Mouse (Mus musculus): Measurements from ENCODE around the gene Pth. TPM values are rescaled to one million over a fixed set of nuclear protein-coding genes. Genes with fewer than 3 reads are reported as not detected.

Gene Pth
- not detected in 2 replicates for polyA plus RNA-seq (2015; fragmentation: Nextera tagmentation; extraction: Ambion mirVana)

GRCm38 (mm10) chr7:113388470-113388869 lies at the start of gene Pth:
Gene Pth (minus strand): TSS chr7:113388570.
- Histone ChIP-seq H3K9me3 (ENCODE audit: control insufficient read depth) (no peaks in the 10 kb centered on the region), H3K36me3 (ENCODE audit: control insufficient read depth, insufficient read depth) (no peaks in the 10 kb centered on the region), H3K27me3 (replicated peaks; ENCODE audit: control insufficient read depth, insufficient read depth, low read length) (no peaks in the 10 kb centered on the region), H3K9ac (ENCODE audit: low read depth, low read length) (no peak within 1 kb of the TSS), H3K27ac (ENCODE audit: low read depth, low read length) (no peak within 1 kb of the TSS), H3K4me1 (replicated peaks; ENCODE audit: control insufficient read depth, insufficient read depth, low read length) (no peaks in the 10 kb centered on the region), H3K4me3 (ENCODE audit: low read depth, low read length) (no peak within 1 kb of the TSS), H3K4me2 (replicated peaks; ENCODE audit: low read depth) (no peak within 1 kb of the TSS)
- WGBS: 84% methylated on average over 2 of the region's 2 CpGs
- TF ChIP-seq CTCF (IDR thresholded peaks at IDR 0.05; ENCODE audit: low read depth): no peak
- ATAC-seq: no peak

DNA sequence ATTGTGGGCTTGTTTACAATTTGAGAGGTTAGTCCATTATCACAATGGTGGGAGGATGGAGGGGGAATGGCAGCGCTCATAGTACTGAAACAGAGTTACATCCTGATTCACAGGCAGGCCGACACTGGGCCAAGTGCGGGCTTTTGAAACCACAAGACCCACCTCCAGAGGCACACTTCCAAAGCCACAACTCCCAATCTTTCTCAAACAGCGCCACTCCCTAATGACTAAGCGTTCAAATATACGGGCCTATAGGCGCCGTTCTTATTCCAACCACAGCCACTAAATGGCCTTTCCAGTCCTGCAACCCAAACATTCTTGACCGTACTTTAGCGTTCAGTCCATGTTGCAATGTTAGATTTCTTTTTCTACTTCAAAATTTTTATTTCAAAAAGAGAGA lies 47.9 kb upstream of the Pth start:
- Histone ChIP-seq H3K4me2 (replicated peaks; ENCODE audit: low read depth) (no peak overlapping the region), H3K27ac (ENCODE audit: low read depth, low read length) (no peak overlapping the region), H3K4me3 (ENCODE audit: low read depth, low read length) (no peak overlapping the region), H3K36me3 (ENCODE audit: control insufficient read depth, insufficient read depth) (no peaks in the 10 kb centered on the region), H3K27me3 (replicated peaks; ENCODE audit: control insufficient read depth, insufficient read depth, low read length) (no peaks in the 10 kb centered on the region), H3K9ac (ENCODE audit: low read depth, low read length) (no peak overlapping the region), H3K9me3 (ENCODE audit: control insufficient read depth) (no peaks in the 10 kb centered on the region), H3K4me1 (replicated peaks; ENCODE audit: control insufficient read depth, insufficient read depth, low read length) (no peaks in the 10 kb centered on the region)
- WGBS: 78% methylated on average over 10 of the region's 10 CpGs
- TF ChIP-seq CTCF (IDR thresholded peaks at IDR 0.05; ENCODE audit: low read depth): no peak
- ATAC-seq: no peak

DNA sequence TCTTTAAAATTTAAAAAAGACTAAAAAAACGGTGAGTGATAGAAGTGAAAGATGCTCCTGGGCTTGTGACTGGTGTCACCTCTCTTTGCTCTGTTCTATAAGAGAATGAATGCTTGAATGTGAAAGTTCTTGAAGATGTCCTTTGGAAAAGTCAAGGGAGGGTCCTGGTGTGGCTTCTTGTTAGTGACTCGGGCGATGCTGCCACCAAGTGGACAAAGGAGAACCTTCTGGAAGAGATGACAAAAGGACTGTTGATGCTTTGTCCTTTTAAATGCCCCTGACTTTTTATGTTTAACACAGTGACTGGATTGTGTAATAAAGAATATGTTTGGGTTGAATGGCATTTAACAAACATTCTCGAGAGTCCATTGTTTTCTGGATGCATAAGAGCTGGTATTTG lies 45.9 kb upstream of the Pth start:
- no peak for ATAC-seq
- no peak overlapping the region for H3K4me2 ChIP-seq (replicated peaks; ENCODE audit: low read depth)
- H3K36me3 ChIP-seq (ENCODE audit: control insufficient read depth, insufficient read depth): no peaks in the 10 kb centered on the region
- 21% methylated on average over 4 of the region's 4 CpGs for WGBS
- H3K4me1 ChIP-seq (replicated peaks; ENCODE audit: control insufficient read depth, insufficient read depth, low read length): no peaks in the 10 kb centered on the region
- no peaks in the 10 kb centered on the region for H3K27me3 ChIP-seq (replicated peaks; ENCODE audit: control insufficient read depth, insufficient read depth, low read length)
- H3K9me3 ChIP-seq (ENCODE audit: control insufficient read depth): no peaks in the 10 kb centered on the region
- no peak overlapping the region for H3K4me3 ChIP-seq (ENCODE audit: low read depth, low read length)
- H3K27ac ChIP-seq (ENCODE audit: low read depth, low read length): no peak overlapping the region
- no peak overlapping the region for H3K9ac ChIP-seq (ENCODE audit: low read depth, low read length)
- TF ChIP-seq CTCF (IDR thresholded peaks at IDR 0.05; ENCODE audit: low read depth): peak; percentile 81

- Histone ChIP-seq H3K4me2 (replicated peaks; ENCODE audit: low read depth) (no peak overlapping the region), H3K36me3 (ENCODE audit: control insufficient read depth, insufficient read depth) (no peaks in the 10 kb centered on the region), H3K27me3 (replicated peaks; ENCODE audit: control insufficient read depth, insufficient read depth, low read length) (no peaks in the 10 kb centered on the region), H3K4me3 (ENCODE audit: low read depth, low read length) (no peak overlapping the region), H3K27ac (ENCODE audit: low read depth, low read length) (no peak overlapping the region), H3K9me3 (ENCODE audit: control insufficient read depth) (no peaks in the 10 kb centered on the region), H3K4me1 (replicated peaks; ENCODE audit: control insufficient read depth, insufficient read depth, low read length) (no peaks in the 10 kb centered on the region), H3K9ac (ENCODE audit: low read depth, low read length) (no peak overlapping the region)
- no peak for TF ChIP-seq CTCF (IDR thresholded peaks at IDR 0.05; ENCODE audit: low read depth)
- WGBS: 89% methylated on average over 3 of the region's 3 CpGs
- ATAC-seq: no peak
Measured at GRCm38 (mm10) chr7:113433451-113433850, 45.1 kb upstream of the Pth start.

- no peak for TF ChIP-seq CTCF (IDR thresholded peaks at IDR 0.05; ENCODE audit: low read depth)
- Histone ChIP-seq H3K4me2 (replicated peaks; ENCODE audit: low read depth) (no peak overlapping the region), H3K9ac (ENCODE audit: low read depth, low read length) (no peak overlapping the region), H3K4me3 (ENCODE audit: low read depth, low read length) (no peak overlapping the region), H3K27ac (ENCODE audit: low read depth, low read length) (no peak overlapping the region), H3K4me1 (replicated peaks; ENCODE audit: control insufficient read depth, insufficient read depth, low read length) (no peaks in the 10 kb centered on the region), H3K36me3 (ENCODE audit: control insufficient read depth, insufficient read depth) (no peaks in the 10 kb centered on the region), H3K9me3 (ENCODE audit: control insufficient read depth) (no peaks in the 10 kb centered on the region), H3K27me3 (replicated peaks; ENCODE audit: control insufficient read depth, insufficient read depth, low read length) (no peaks in the 10 kb centered on the region)
- ATAC-seq: no peak
- 69% methylated on average over 4 of the region's 4 CpGs for WGBS
Measured at GRCm38 (mm10) chr7:113432891-113433290, 44.5 kb upstream of the Pth start.

GRCm38 (mm10) chr7:113420771-113421170 lies 32.4 kb upstream of the Pth start:
- Histone ChIP-seq H3K4me2 (replicated peaks; ENCODE audit: low read depth) (no peak overlapping the region), H3K4me1 (replicated peaks; ENCODE audit: control insufficient read depth, insufficient read depth, low read length) (no peaks in the 10 kb centered on the region), H3K4me3 (ENCODE audit: low read depth, low read length) (no peak overlapping the region), H3K9me3 (ENCODE audit: control insufficient read depth) (no peaks in the 10 kb centered on the region), H3K27ac (ENCODE audit: low read depth, low read length) (no peak overlapping the region), H3K27me3 (replicated peaks; ENCODE audit: control insufficient read depth, insufficient read depth, low read length) (no peaks in the 10 kb centered on the region), H3K9ac (ENCODE audit: low read depth, low read length) (no peak overlapping the region), H3K36me3 (ENCODE audit: control insufficient read depth, insufficient read depth) (no peaks in the 10 kb centered on the region)
- no peak for ATAC-seq
- TF ChIP-seq CTCF (IDR thresholded peaks at IDR 0.05; ENCODE audit: low read depth): no peak
- 97% methylated on average over 1 of the region's 1 CpGs for WGBS

Measured in intestine, postnatal 0 days (tissue).